Mouse (Mus musculus) left cerebral cortex, postnatal 25 days (tissue): ENCODE results near the gene Slc29a3. TPM values are rescaled to one million over a fixed set of nuclear protein-coding genes. Genes with fewer than 3 reads are reported as not detected.
"Not testable (repeated sequence)": the region's sequence is repeated elsewhere in the genome, so short reads cannot be mapped to it uniquely, and the experiment has no call there.

Source experiments
- DNase-seq, 2 experiments: peaks; one replicate each; pipeline ENCODE4 v3.0.0; 2022; ENCODE audit warnings: low spot score in 2 of 2, mixed read lengths in 1 of 2
- intact Hi-C: fragments of 180-260 bp; cut with DNase I; formaldehyde crosslinking; loops from one replicate; pipeline ENCODE4 v1.15.1; 2025
- total RNA-seq, 2 experiments: library from RNA; stranded (reverse); gene quantifications; 2 replicates each; pipeline ENCODE4 v1.2.3; 2021

The Slc29a3 gene
- total RNA-seq, 2 experiments from 2014 or later = 14.9 to 17.5 TPM

- intact Hi-C loops = no loop called here
- DNase-seq = no peak
Observed at GRCm38 (mm10) chr10:60733471-60733870, 19.1 kb downstream of the Slc29a3 start.

GRCm38 (mm10) chr10:60732397-60732861 lies 20.2 kb downstream of the Slc29a3 start:
- peak in 1 of 2 experiments; percentile 17 for DNase-seq

GRCm38 (mm10) chr10:60731742-60732141 lies 20.9 kb downstream of the Slc29a3 start:
- intact Hi-C loops = no loop called here
- peak in 1 of 2 experiments; percentile 35 for DNase-seq

More at GRCm38 (mm10) chr10:60732397-60732861, 20.2 kb downstream of the Slc29a3 start:
- intact Hi-C loops = no loop called here

GRCm38 (mm10) chr10:60727301-60727700 lies 25.3 kb downstream of the Slc29a3 start:
- intact Hi-C loops = no loop called here

GRCm38 (mm10) chr10:60726896-60727295 lies 25.7 kb downstream of the Slc29a3 start:
- intact Hi-C loops = no loop called here
- no peak for DNase-seq

More at GRCm38 (mm10) chr10:60727301-60727700, 25.3 kb downstream of the Slc29a3 start:
- DNase-seq = no peak

- intact Hi-C loops = no loop called here
Observed at GRCm38 (mm10) chr10:60724496-60724895, 28.1 kb downstream of the Slc29a3 start.

GRCm38 (mm10) chr10:60723345-60723744 lies 29.2 kb downstream of the Slc29a3 start:
- intact Hi-C loops = no loop called here
- DNase-seq = no peak

More at GRCm38 (mm10) chr10:60724496-60724895, 28.1 kb downstream of the Slc29a3 start:
- no peak for DNase-seq

- intact Hi-C loops = no loop called here
Observed at GRCm38 (mm10) chr10:60721640-60722039, 31.0 kb downstream of the Slc29a3 start.

GRCm38 (mm10) chr10:60720461-60720860 lies 32.1 kb downstream of the Slc29a3 start:
- no peak for DNase-seq
- intact Hi-C loops = no loop called here

More at GRCm38 (mm10) chr10:60721640-60722039, 31.0 kb downstream of the Slc29a3 start:
- no peak for DNase-seq

GRCm38 (mm10) chr10:60718491-60718890 lies 34.1 kb downstream of the Slc29a3 start:
- DNase-seq = no peak
- intact Hi-C loops = no loop called here

- intact Hi-C loops = no loop called here
- DNase-seq = no peak
Observed at GRCm38 (mm10) chr10:60716449-60716848, 36.1 kb downstream of the Slc29a3 start.

- intact Hi-C loops, DNase-seq: not testable (repeated sequence)
Observed at GRCm38 (mm10) chr10:60712299-60712698, 40.3 kb downstream of the Slc29a3 start.

GRCm38 (mm10) chr10:60708837-60709236 lies 43.8 kb downstream of the Slc29a3 start:
- no peak for DNase-seq
- intact Hi-C loops = no loop called here

GRCm38 (mm10) chr10:60706268-60706667 lies 46.3 kb downstream of the Slc29a3 start:
- DNase-seq = no peak
- intact Hi-C loops = no loop called here

- DNase-seq = peak in 1 of 2 experiments; percentile 10
- intact Hi-C loops = no loop called here
Observed at GRCm38 (mm10) chr10:60705134-60705533, 47.5 kb downstream of the Slc29a3 start.

GRCm38 (mm10) chr10:60697775-60698174 lies 54.8 kb downstream of the Slc29a3 start:
- no peak for DNase-seq
- intact Hi-C loops = loop anchor here (1.0 to 5.0 kb wide), 3 partner anchors 60 to 279 kb away; no protein-coding TSS in a partner anchor

- intact Hi-C loops = loop anchor here (1.0 to 5.0 kb wide), 3 partner anchors 60 to 278 kb away; no protein-coding TSS in a partner anchor
- peak; percentile 47 to 51 for DNase-seq
Observed at GRCm38 (mm10) chr10:60696975-60697374, 55.6 kb downstream of the Slc29a3 start.

- intact Hi-C loops = loop anchor here (2.0 to 5.0 kb wide), 2 partner anchors 61 to 278 kb away; no protein-coding TSS in a partner anchor
- no peak for DNase-seq
Observed at GRCm38 (mm10) chr10:60696390-60696789, 56.2 kb downstream of the Slc29a3 start, which contains the start of gene Cdh23. TSS of gene Cdh23 (minus strand) at chr10:60696490.

- intact Hi-C loops = loop anchor here (5.0 kb wide), 1 partner anchor 385 kb away; no protein-coding TSS in a partner anchor
- DNase-seq = peak in 1 of 2 experiments; percentile 21
Observed at GRCm38 (mm10) chr10:60691671-60692390, 60.8 kb downstream of the Slc29a3 start.

GRCm38 (mm10) chr10:60690960-60691359 lies 61.6 kb downstream of the Slc29a3 start:
- intact Hi-C loops = loop anchor here (5.0 kb wide), 1 partner anchor 384 kb away; no protein-coding TSS in a partner anchor
- no peak for DNase-seq

GRCm38 (mm10) chr10:60689396-60689795 lies 63.2 kb downstream of the Slc29a3 start:
- no peak for DNase-seq
- intact Hi-C loops = no loop called here
